Mouse (Mus musculus): ENCODE data around the gene Magi1.

GRCm38 (mm10) chr6:94008577-94008976 lies 275.1 kb downstream of the Magi1 start:
- TF ChIP-seq CTCF (IDR thresholded peaks at IDR 0.05) (no peak), POLR2A (IDR thresholded peaks at IDR 0.05; ENCODE audit: insufficient read depth, low read depth, low read length) (no peak)
